Mouse (Mus musculus) ovary, adult 2 months (tissue): ENCODE data around the gene Olfr869. TPM values are rescaled to one million over a fixed set of nuclear protein-coding genes. Genes with fewer than 3 reads are reported as not detected.

ENCODE experiments used
- polyA plus RNA-seq: library from polyadenylated mRNA; depleted of rRNA; stranded (reverse); fragments of >200 nt; gene quantifications from 2 replicates; pipeline ENCODE4 v1.2.3, GENCODE M21; 2012; rRNA removed

Gene Olfr869
- not detected in 2 replicates for polyA plus RNA-seq

GRCm38 (mm10) chr9:20128709-20129108 is at the start of gene Olfr869:
Gene Olfr869 (plus strand): TSS chr9:20129009.

GRCm38 (mm10) chr9:20098326-20098725 is 30.5 kb upstream of the Olfr869 start, which contains the start of gene Olfr868:
Gene Olfr868 (plus strand): TSS chr9:20098626.

GRCm38 (mm10) chr9:20173957-20174356 is 45.1 kb downstream of the Olfr869 start, which contains the start of gene Olfr870:
Gene Olfr870 (minus strand): TSS chr9:20174057.

Other genes with a start within 250 kb of the Olfr869 start
- gene Olfr862, start 241.0 kb upstream of the Olfr869 start, polyA plus RNA-seq: not detected in 2 replicates
- gene Olfr77, start 212.1 kb upstream of the Olfr869 start, polyA plus RNA-seq: not detected in 2 replicates
- gene Olfr866, start 101.0 kb upstream of the Olfr869 start, polyA plus RNA-seq: not detected in 2 replicates
- gene Olfr867, start 71.4 kb upstream of the Olfr869 start, polyA plus RNA-seq: not detected in 2 replicates
- gene Olfr868, start 30.4 kb upstream of the Olfr869 start, polyA plus RNA-seq: not detected in 2 replicates
- gene Olfr870, start 45.0 kb downstream of the Olfr869 start, polyA plus RNA-seq: not detected in 2 replicates
- not detected in 2 replicates for gene Olfr871, start 83.2 kb downstream of the Olfr869 start, polyA plus RNA-seq
- gene Olfr872, start 108.1 kb downstream of the Olfr869 start, polyA plus RNA-seq: not detected in 2 replicates
- not detected in 2 replicates for gene Olfr39, start 153.3 kb downstream of the Olfr869 start, polyA plus RNA-seq
- not detected in 2 replicates for gene Olfr873, start 169.5 kb downstream of the Olfr869 start, polyA plus RNA-seq
- not detected in 2 replicates for gene Olfr18, start 207.1 kb downstream of the Olfr869 start, polyA plus RNA-seq